Mouse (Mus musculus) embryonic facial prominence, embryonic 13.5 days (tissue): ENCODE measurements around the gene Tle4. TPM values are rescaled to one million over a fixed set of nuclear protein-coding genes. Genes with fewer than 3 reads are reported as not detected.

Experiments used
- ATAC-seq: fragments of 200-750 bp; cut with Nextera tagmentation; 2 replicates; pipeline ENCODE4 v1.8.0; 2017; ENCODE audit warnings: low read depth; ENCODE audit not compliant: insufficient number of reproducible peaks, insufficient read depth, low FRiP score, low TSS enrichment
- H3K27ac ChIP-seq: fragments of 300-500 bp; sonication (generic); 2 replicates; pipeline ENCODE4 v1.5.1; 2015; ENCODE audit warnings: moderate library complexity, mild to moderate bottlenecking, inconsistent platforms
- H3K27me3 ChIP-seq: fragments of 300-500 bp; sonication (generic); 2 replicates; pipeline ENCODE4 v1.6.1; 2015; ENCODE audit warnings: mild to moderate bottlenecking, inconsistent platforms
- H3K36me3 ChIP-seq: fragments of 300-500 bp; sonication (generic); 2 replicates; pipeline ENCODE4 v1.6.1; 2015; ENCODE audit warnings: mild to moderate bottlenecking, inconsistent platforms
- H3K4me1 ChIP-seq: fragments of 300-500 bp; sonication (generic); 2 replicates; pipeline ENCODE4 v1.6.1; 2015; ENCODE audit warnings: inconsistent platforms
- H3K4me2 ChIP-seq: fragments of 300-500 bp; sonication (generic); 2 replicates; pipeline ENCODE4 v1.6.1; 2015; ENCODE audit warnings: moderate library complexity, mild to moderate bottlenecking, inconsistent platforms
- H3K4me3 ChIP-seq: fragments of 300-500 bp; sonication (generic); 2 replicates; pipeline ENCODE4 v1.5.1; 2015; ENCODE audit warnings: mild to moderate bottlenecking, inconsistent platforms
- H3K9ac ChIP-seq: fragments of 300-500 bp; sonication (generic); 2 replicates; pipeline ENCODE4 v1.6.1; 2015; ENCODE audit warnings: mild to moderate bottlenecking, inconsistent platforms
- H3K9me3 ChIP-seq: fragments of 300-500 bp; sonication (generic); 2 replicates; pipeline ENCODE4 v1.6.1; 2016; ENCODE audit warnings: inconsistent platforms
- WGBS: fragments of 180-500 bp; shearing (Covaris S2); methylation state at CpG from one replicate; pipeline ENCODE4 v1.1.7; 2015; ENCODE audit warnings: mixed read lengths; 5-methylcytosine and 5-hydroxymethylcytosine counted together
- polyA plus RNA-seq: library from polyadenylated mRNA; unstranded; fragments of >200 nt; fragmentation: Nextera tagmentation; extraction: Ambion mirVana; gene quantifications from 2 replicates; pipeline ENCODE4 v1.2.1, GENCODE M21; 2015

The Tle4 gene
- polyA plus RNA-seq, 1 experiment from 2014 or later = 15.4 TPM

- no peak overlapping the region for H3K9ac ChIP-seq
- ATAC-seq = no peak
- no peak overlapping the region for H3K4me3 ChIP-seq
- peaks cover 15% of the 10 kb centered on the region for H3K4me1 ChIP-seq
- no peaks in the 10 kb centered on the region for H3K9me3 ChIP-seq
- H3K27ac ChIP-seq = no peak overlapping the region
- WGBS = 78% methylated on average over 4 of the region's 4 CpGs
- H3K27me3 ChIP-seq = no peaks in the 10 kb centered on the region
- H3K4me2 ChIP-seq = no peak overlapping the region
- no peaks in the 10 kb centered on the region; the same call in 1 of the 2 replicates for H3K36me3 ChIP-seq
These were observed 34.4 kb downstream of the Tle4 start for GRCm38 (mm10) chr19:14563273-14563959.

- 88% methylated on average over 3 of the region's 3 CpGs for WGBS
- no peaks in the 10 kb centered on the region for H3K27me3 ChIP-seq
- H3K27ac ChIP-seq = no peak overlapping the region
- no peak for ATAC-seq
- H3K4me1 ChIP-seq = no peaks in the 10 kb centered on the region
- H3K36me3 ChIP-seq = 0 out of 2 replicates have a peak, but pooled peaks cover 3% of the 10 kb centered on the region
- no peak overlapping the region for H3K4me3 ChIP-seq
- no peak overlapping the region for H3K9ac ChIP-seq
- H3K9me3 ChIP-seq = no peaks in the 10 kb centered on the region
- H3K4me2 ChIP-seq = no peak overlapping the region
These were observed 50.0 kb downstream of the Tle4 start for GRCm38 (mm10) chr19:14547871-14548270.

GRCm38 (mm10) chr19:14547133-14547842, 50.6 kb downstream of the Tle4 start:
- Histone ChIP-seq H3K4me1 (no peaks in the 10 kb centered on the region), H3K4me2 (no peak overlapping the region), H3K4me3 (no peak overlapping the region), H3K27ac (no peak overlapping the region), H3K9me3 (no peaks in the 10 kb centered on the region), H3K27me3 (no peaks in the 10 kb centered on the region), H3K36me3 (0 out of 2 replicates have a peak, but pooled peaks cover 3% of the 10 kb centered on the region), H3K9ac (no peak overlapping the region)
- 96% methylated on average over 8 of the region's 8 CpGs for WGBS
- ATAC-seq = no peak

- no peak overlapping the region for H3K27ac ChIP-seq
- no peaks in the 10 kb centered on the region for H3K4me1 ChIP-seq
- WGBS = 78% methylated on average over 1 of the region's 1 CpGs
- H3K36me3 ChIP-seq = 0 out of 2 replicates have a peak, but pooled peaks cover 3% of the 10 kb centered on the region
- no peak for ATAC-seq
- no peak overlapping the region for H3K4me2 ChIP-seq
- no peak overlapping the region for H3K4me3 ChIP-seq
- H3K27me3 ChIP-seq = no peaks in the 10 kb centered on the region
- H3K9me3 ChIP-seq = no peaks in the 10 kb centered on the region
- no peak overlapping the region for H3K9ac ChIP-seq
These were observed 52.4 kb downstream of the Tle4 start for GRCm38 (mm10) chr19:14545485-14545884.

- WGBS = 70% methylated on average over 1 of the region's 1 CpGs
- H3K4me3 ChIP-seq = no peak overlapping the region
- no peak overlapping the region for H3K9ac ChIP-seq
- 0 out of 2 replicates have a peak, but pooled peaks cover 3% of the 10 kb centered on the region for H3K36me3 ChIP-seq
- no peak overlapping the region for H3K4me2 ChIP-seq
- H3K27ac ChIP-seq = no peak overlapping the region
- ATAC-seq = no peak
- no peaks in the 10 kb centered on the region for H3K4me1 ChIP-seq
- H3K9me3 ChIP-seq = no peaks in the 10 kb centered on the region
- no peaks in the 10 kb centered on the region for H3K27me3 ChIP-seq
These were observed 54.5 kb downstream of the Tle4 start for GRCm38 (mm10) chr19:14543305-14543704.

- Histone ChIP-seq H3K9me3 (no peaks in the 10 kb centered on the region), H3K9ac (no peak overlapping the region), H3K36me3 (0 out of 2 replicates have a peak, but pooled peaks cover 3% of the 10 kb centered on the region), H3K27me3 (no peaks in the 10 kb centered on the region), H3K4me3 (no peak overlapping the region), H3K4me2 (no peak overlapping the region), H3K27ac (no peak overlapping the region), H3K4me1 (no peaks in the 10 kb centered on the region)
- 92% methylated on average over 3 of the region's 3 CpGs for WGBS
- ATAC-seq = no peak
These were observed 57.2 kb downstream of the Tle4 start for GRCm38 (mm10) chr19:14540678-14541077.

- Histone ChIP-seq H3K27ac (no peak overlapping the region), H3K9ac (no peak overlapping the region), H3K4me1 (no peaks in the 10 kb centered on the region), H3K4me2 (no peak overlapping the region), H3K36me3 (0 out of 2 replicates have a peak, but pooled peaks cover 3% of the 10 kb centered on the region), H3K4me3 (no peak overlapping the region), H3K27me3 (no peaks in the 10 kb centered on the region), H3K9me3 (no peaks in the 10 kb centered on the region)
- 85% methylated on average over 2 of the region's 2 CpGs for WGBS
- ATAC-seq = no peak
These were observed 61.2 kb downstream of the Tle4 start for GRCm38 (mm10) chr19:14536676-14537075.

GRCm38 (mm10) chr19:14534447-14534846, 63.4 kb downstream of the Tle4 start:
- Histone ChIP-seq H3K4me2 (no peak overlapping the region), H3K4me3 (no peak overlapping the region), H3K9me3 (no peaks in the 10 kb centered on the region), H3K4me1 (no peaks in the 10 kb centered on the region), H3K9ac (no peak overlapping the region), H3K36me3 (0 out of 2 replicates have a peak, but pooled peaks cover 3% of the 10 kb centered on the region), H3K27me3 (no peaks in the 10 kb centered on the region), H3K27ac (no peak overlapping the region)
- ATAC-seq = no peak

GRCm38 (mm10) chr19:14532861-14533260, 65.0 kb downstream of the Tle4 start:
- H3K9ac ChIP-seq = no peak overlapping the region
- H3K27ac ChIP-seq = no peak overlapping the region
- H3K4me2 ChIP-seq = no peak overlapping the region
- no peak for ATAC-seq
- H3K27me3 ChIP-seq = no peaks in the 10 kb centered on the region
- H3K9me3 ChIP-seq = no peaks in the 10 kb centered on the region
- H3K36me3 ChIP-seq = 0 out of 2 replicates have a peak, but pooled peaks cover 3% of the 10 kb centered on the region
- 96% methylated on average over 6 of the region's 6 CpGs for WGBS
- H3K4me1 ChIP-seq = no peaks in the 10 kb centered on the region
- no peak overlapping the region for H3K4me3 ChIP-seq

GRCm38 (mm10) chr19:14520098-14520802, 77.6 kb downstream of the Tle4 start:
- Histone ChIP-seq H3K27ac (no peak overlapping the region), H3K27me3 (no peaks in the 10 kb centered on the region), H3K4me2 (no peak overlapping the region), H3K4me1 (no peaks in the 10 kb centered on the region), H3K9ac (no peak overlapping the region), H3K4me3 (no peak overlapping the region), H3K9me3 (no peaks in the 10 kb centered on the region), H3K36me3 (peaks cover 17% of the 10 kb centered on the region)
- WGBS = 77% methylated on average over 2 of the region's 2 CpGs
- no peak for ATAC-seq

GRCm38 (mm10) chr19:14519186-14519585, 78.7 kb downstream of the Tle4 start:
- Histone ChIP-seq H3K9ac (no peak overlapping the region), H3K4me1 (no peaks in the 10 kb centered on the region)

More at GRCm38 (mm10) chr19:14519186-14519585, 78.7 kb downstream of the Tle4 start:
- H3K27me3 ChIP-seq = no peaks in the 10 kb centered on the region
- H3K4me2 ChIP-seq = no peak overlapping the region
- no peak overlapping the region for H3K27ac ChIP-seq
- ATAC-seq = no peak
- peaks cover 17% of the 10 kb centered on the region for H3K36me3 ChIP-seq
- no peak overlapping the region for H3K4me3 ChIP-seq
- WGBS = 92% methylated on average over 7 of the region's 7 CpGs
- no peaks in the 10 kb centered on the region for H3K9me3 ChIP-seq
